Mouse (Mus musculus) CH12.LX (cell line): ENCODE data around the gene Pold1. TPM values are rescaled to one million over a fixed set of nuclear protein-coding genes. Genes with fewer than 3 reads are reported as not detected.

Experiments used
- DNase-seq: peaks from one replicate; pipeline ENCODE4 v3.0.0-alpha.2; 2013; ENCODE audit errors: extremely low read depth
- H3K27ac ChIP-seq: 2 replicates; pipeline ENCODE4 v1.5.1; 2012; ENCODE audit warnings: low read depth, mild to moderate bottlenecking, control low read depth, moderate library complexity; ENCODE audit not compliant: insufficient read depth
- H3K27me3 ChIP-seq: replicated peaks from 2 replicates; pipeline ENCODE3; 2012; ENCODE audit warnings: inconsistent platforms
- H3K36me3 ChIP-seq, 2 experiments: replicated peaks in 1 of 2; 2 replicates each; pipeline versions ENCODE3 to v1.6.1; 2012; ENCODE audit warnings: inconsistent platforms in 1 of 2, low read length in 1 of 2, mild to moderate bottlenecking in 1 of 2, mixed read lengths in 1 of 2, moderate library complexity in 1 of 2; ENCODE audit not compliant: control insufficient read depth in 1 of 2, insufficient read depth in 1 of 2
- H3K4me1 ChIP-seq, 2 experiments: 2 replicates each; pipeline ENCODE4 v1.6.1; 2012; ENCODE audit warnings: inconsistent platforms in 1 of 2, moderate library complexity in 1 of 2; ENCODE audit not compliant: insufficient read depth in 2 of 2, control insufficient read depth in 1 of 2
- H3K4me2 ChIP-seq: 2 replicates; pipeline ENCODE4 v1.6.1; 2012; ENCODE audit warnings: low read depth, mild to moderate bottlenecking, control low read depth; ENCODE audit not compliant: poor library complexity, insufficient read depth, severe bottlenecking
- H3K4me3 ChIP-seq, 3 experiments: fragments of 150-350 bp in 1 of 3; sonication (generic) in 1 of 3; replicated peaks in 1 of 3; 2 replicates each; pipeline versions ENCODE3 to v1.5.1; 2011 to 2012; ENCODE audit warnings: low read depth in 2 of 3, low read length in 2 of 3, mild to moderate bottlenecking in 2 of 3, moderate library complexity in 2 of 3, control low read depth in 1 of 3, improper control_type of control experiment in 1 of 3, inconsistent platforms in 1 of 3, mixed read lengths in 1 of 3; ENCODE audit not compliant: poor library complexity in 1 of 3
- H3K79me2 ChIP-seq: replicated peaks from 2 replicates; pipeline ENCODE4 v1.6.1; 2012; ENCODE audit warnings: mild to moderate bottlenecking, moderate library complexity; ENCODE audit not compliant: control insufficient read depth, poor library complexity, insufficient read depth, severe bottlenecking; ENCODE audit errors: extremely low read depth
- H3K9ac ChIP-seq: 2 replicates; pipeline ENCODE4 v1.6.1; 2012; ENCODE audit warnings: low read depth, mild to moderate bottlenecking, control low read depth, moderate library complexity; ENCODE audit not compliant: insufficient read depth
- H3K9me3 ChIP-seq: replicated peaks from 2 replicates; pipeline ENCODE3; 2012; ENCODE audit warnings: low read length, inconsistent platforms, mixed read lengths
- BHLHE40 ChIP-seq: IDR thresholded peaks from 2 replicates; pipeline ENCODE4 v1.6.1; 2011; ENCODE audit warnings: mild to moderate bottlenecking, low read depth, low read length, improper control_type of control experiment
- CHD1 ChIP-seq: IDR thresholded peaks from 2 replicates; pipeline ENCODE4 v1.6.1; 2012; ENCODE audit warnings: low read depth, low read length, improper control_type of control experiment, inconsistent platforms
- CHD2 ChIP-seq: IDR thresholded peaks from 2 replicates; pipeline ENCODE4 v1.6.1; 2011; ENCODE audit warnings: low read length, improper control_type of control experiment
- CTCF ChIP-seq, 2 experiments: IDR thresholded peaks in 1 of 2; conservative IDR thresholded peaks in 1 of 2; 2 replicates each; pipeline ENCODE4 v1.5.1; 2011 to 2012; ENCODE audit warnings: low read depth in 2 of 2, low read length in 2 of 2, improper control_type of control experiment in 1 of 2, inconsistent platforms in 1 of 2, mild to moderate bottlenecking in 1 of 2, moderate library complexity in 1 of 2
- E2F4 ChIP-seq: IDR thresholded peaks from 2 replicates; pipeline ENCODE4 v1.6.1; 2011; ENCODE audit warnings: low read depth, low read length, improper control_type of control experiment; ENCODE audit not compliant: insufficient replicate concordance
- ELF1 ChIP-seq: IDR thresholded peaks from 2 replicates; pipeline ENCODE4 v1.6.1; 2014; ENCODE audit warnings: low read depth, mild to moderate bottlenecking, inconsistent platforms, low read length, improper control_type of control experiment
- ETS1 ChIP-seq: conservative IDR thresholded peaks from 2 replicates; pipeline ENCODE4 v1.6.1; 2012; ENCODE audit warnings: low read depth, mild to moderate bottlenecking, inconsistent platforms, low read length, improper control_type of control experiment, moderate library complexity
- GABPA ChIP-seq: IDR thresholded peaks from 2 replicates; pipeline ENCODE4 v1.6.1; 2012; ENCODE audit warnings: low read depth, low read length, improper control_type of control experiment, inconsistent platforms; ENCODE audit not compliant: insufficient replicate concordance
- IRF4 ChIP-seq: IDR thresholded peaks from 2 replicates; pipeline ENCODE4 v1.6.1; 2014; ENCODE audit warnings: low read depth, mild to moderate bottlenecking, inconsistent platforms, low read length, improper control_type of control experiment
- MAX ChIP-seq: IDR thresholded peaks from 2 replicates; pipeline ENCODE4 v1.6.1; 2011; ENCODE audit warnings: low read length, improper control_type of control experiment
- MAZ ChIP-seq: IDR thresholded peaks from 2 replicates; pipeline ENCODE4 v1.6.1; 2012; ENCODE audit warnings: low read depth, mild to moderate bottlenecking, inconsistent platforms, low read length, improper control_type of control experiment, moderate library complexity
- MXI1 ChIP-seq: IDR thresholded peaks from 2 replicates; pipeline ENCODE4 v1.6.1; 2011; ENCODE audit warnings: mild to moderate bottlenecking, low read depth, low read length, improper control_type of control experiment
- MYC ChIP-seq: IDR thresholded peaks from 2 replicates; pipeline ENCODE4 v1.6.1; 2011; ENCODE audit warnings: low read depth, mild to moderate bottlenecking, improper control_type of control experiment, low read length
- NRF1 ChIP-seq: IDR thresholded peaks from 2 replicates; pipeline ENCODE4 v1.6.1; 2014; ENCODE audit warnings: low read depth, mild to moderate bottlenecking, inconsistent platforms, low read length, improper control_type of control experiment, moderate library complexity
- POLR2A ChIP-seq: IDR thresholded peaks from 2 replicates; pipeline ENCODE4 v1.6.1; 2011; ENCODE audit warnings: low read depth, mild to moderate bottlenecking, improper control_type of control experiment, low read length
- POLR2AphosphoS2 ChIP-seq: IDR thresholded peaks from 2 replicates; pipeline ENCODE4 v1.6.1; 2011; ENCODE audit warnings: low read depth, low read length, improper control_type of control experiment
- RCOR1 ChIP-seq: conservative IDR thresholded peaks from 2 replicates; pipeline ENCODE4 v1.6.1; 2012; ENCODE audit warnings: low read depth, mild to moderate bottlenecking, inconsistent platforms, low read length, improper control_type of control experiment
- SIN3A ChIP-seq: IDR thresholded peaks from 2 replicates; pipeline ENCODE4 v1.6.1; 2012; ENCODE audit warnings: low read length, improper control_type of control experiment, inconsistent platforms
- SMC3 ChIP-seq: IDR thresholded peaks from 2 replicates; pipeline ENCODE4 v1.6.1; 2011; ENCODE audit warnings: low read depth, low read length, improper control_type of control experiment
- TBP ChIP-seq: conservative IDR thresholded peaks from 2 replicates; pipeline ENCODE4 v1.6.1; 2011; ENCODE audit warnings: low read depth, low read length, improper control_type of control experiment
- UBTF ChIP-seq: IDR thresholded peaks from 2 replicates; pipeline ENCODE4 v1.6.1; 2012; ENCODE audit warnings: low read depth, mild to moderate bottlenecking, inconsistent platforms, low read length, improper control_type of control experiment, moderate library complexity
- USF1 ChIP-seq: IDR thresholded peaks from 2 replicates; pipeline ENCODE4 v1.6.1; 2014; ENCODE audit warnings: low read depth, mild to moderate bottlenecking, inconsistent platforms, low read length, improper control_type of control experiment
- ZMIZ1 ChIP-seq: IDR thresholded peaks from 2 replicates; pipeline ENCODE4 v1.6.1; 2012; ENCODE audit warnings: low read depth, mild to moderate bottlenecking, inconsistent platforms, low read length, improper control_type of control experiment
- ZNF384 ChIP-seq: IDR thresholded peaks from 2 replicates; pipeline ENCODE4 v1.6.1; 2012; ENCODE audit warnings: low read depth, low read length, improper control_type of control experiment, inconsistent platforms
- dilution Hi-C: fragments of 300-500 bp; cut with MboI; formaldehyde crosslinking; loops from 2 replicates; pipeline ENCODE4 v1.14.3; 2020; ENCODE audit warnings: low sequenced_read_pairs; ENCODE audit not compliant: extremely low pct_unique_long_range_greater_than_20kb, extremely low pct_ligation_motif_present
- in situ Hi-C: fragments of 300-500 bp; cut with MboI; formaldehyde crosslinking; loops from 3 replicates; pipeline ENCODE4 v1.14.3; 2019; ENCODE audit warnings: low sequenced_read_pairs, low pct_ligation_motif_present, low pct_unique_long_range_greater_than_20kb, mixed read lengths
- polyA plus RNA-seq: library from polyadenylated mRNA; unstranded; fragments of >175 nt; gene quantifications from 2 replicates; pipeline ENCODE4 v1.2.1, GENCODE M21; 2012; ENCODE audit warnings: low read depth; ENCODE audit not compliant: insufficient read length
- total RNA-seq, 2 experiments: library from RNA; depleted of rRNA; stranded (reverse); fragments of 300-350 nt in 1 of 2; fragments of >200 nt in 1 of 2; gene quantifications; 2 replicates each; pipeline ENCODE4 v1.2.3; 2012 to 2014

Gene Pold1
- total and polyA plus RNA-seq, 3 experiments = 49.3 to 131 (median 67.6) TPM

DNA sequence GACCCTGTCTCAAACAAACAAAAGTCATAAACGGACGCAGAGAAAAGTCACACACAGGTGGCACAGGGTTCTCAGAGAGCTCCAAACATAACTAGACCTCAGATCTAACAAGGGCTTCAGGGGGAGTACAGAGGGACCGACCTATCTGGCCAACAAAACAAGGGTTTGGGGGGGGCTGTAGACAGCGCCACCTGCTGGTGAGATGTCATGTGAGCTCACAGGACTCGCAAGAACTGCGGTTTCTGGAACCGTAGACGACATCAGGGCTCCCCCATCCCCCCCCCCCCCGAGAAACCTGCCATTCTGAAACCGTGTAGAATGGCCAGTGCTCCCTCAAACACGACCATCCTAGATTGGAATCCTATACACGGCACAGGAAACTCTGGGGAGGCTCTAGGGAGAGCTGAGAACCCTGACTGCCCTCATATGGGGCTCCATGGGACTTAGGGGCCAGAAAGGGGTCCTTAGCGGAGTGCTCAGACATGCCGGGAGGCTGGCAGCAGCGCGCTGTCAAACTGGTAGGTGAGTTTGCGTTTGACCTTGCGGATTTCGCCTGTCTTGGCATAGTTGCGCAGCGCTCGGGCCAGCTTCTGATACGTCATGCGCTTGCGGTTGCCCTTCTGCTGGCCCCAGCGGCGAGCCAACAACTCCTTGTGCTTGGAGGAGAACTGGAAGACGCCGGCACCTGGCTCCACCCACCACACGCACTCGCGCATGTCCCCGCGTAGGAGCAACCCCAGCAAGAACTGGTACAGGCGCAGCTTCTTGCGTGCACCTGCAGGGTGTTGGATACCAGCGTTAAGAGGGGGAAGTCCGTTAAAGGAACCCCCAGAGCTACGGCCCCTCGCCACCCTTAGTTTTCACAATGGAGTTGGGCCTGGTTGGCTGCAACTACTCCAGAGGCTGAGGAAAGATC, 20.9 kb downstream of the Pold1 start:
- in situ Hi-C loops (no loop called here), dilution Hi-C loops (no loop called here)
- DNase-seq = peak; percentile 78
- Histone ChIP-seq H3K36me3 (peaks cover 16 to 42% of the 10 kb centered on the region in 2 experiments), H3K9ac (peak overlapping the region; percentile 59), H3K4me1 (peaks cover 29 to 55% of the 10 kb centered on the region in 2 experiments), H3K27me3 (no peaks in the 10 kb centered on the region), H3K4me2 (peak overlapping the region; percentile 59), H3K79me2 (peaks cover 10% of the 10 kb centered on the region), H3K9me3 (no peaks in the 10 kb centered on the region), H3K27ac (peak overlapping the region; percentile 77), H3K4me3 (peak overlapping the region; percentile 65 to 77 (median 72))
- TF ChIP-seq SIN3A = peak; percentile 67; the same call in 1 of the 2 replicates
- TF ChIP-seq MAZ = peak; percentile 70; the same call in 1 of the 2 replicates
- peak; percentile 64; the same call in 1 of the 2 replicates for TF ChIP-seq UBTF
- TF ChIP-seq BHLHE40 = peak; percentile 50; the same call in 1 of the 2 replicates
- no peak for TF ChIP-seq E2F4
- TF ChIP-seq MYC = 0 out of 2 replicates have a peak, but pooled peaks have one; percentile 33
- TF ChIP-seq NRF1 = peak; percentile 83
- peak; percentile 34; the same call in 1 of the 2 replicates for TF ChIP-seq SMC3
- 0 out of 2 replicates have a peak, but pooled peaks have one; percentile 15 for TF ChIP-seq IRF4
- TF ChIP-seq TBP = no peak
- peak; percentile 34; the same call in 1 of the 2 replicates for TF ChIP-seq MAX
- TF ChIP-seq CHD2 = 0 out of 2 replicates have a peak, but pooled peaks have one; percentile 43
- TF ChIP-seq GABPA = no peak
- peak; percentile 72; the same call in 1 of the 2 replicates for TF ChIP-seq MXI1
- TF ChIP-seq CTCF (conservative IDR thresholded peaks at IDR 0.05 in 1 of 2, IDR thresholded peaks at IDR 0.05 in 1 of 2; ENCODE audit: low read depth in 2 of 2, low read length in 2 of 2) = peak; percentile 46 to 66
- no peak for TF ChIP-seq ZNF384
- TF ChIP-seq ELF1 = no peak
- TF ChIP-seq POLR2AphosphoS2 = no peak
- no peak for TF ChIP-seq USF1
- TF ChIP-seq ZMIZ1 = peak; percentile 60; the same call in 1 of the 2 replicates
- no peak for TF ChIP-seq RCOR1
- peak; percentile 13; the same call in 1 of the 2 replicates for TF ChIP-seq CHD1
- TF ChIP-seq POLR2A = peak; percentile 29
- TF ChIP-seq ETS1 = 0 out of 2 replicates have a peak, but pooled peaks have one; percentile 46
